ENCODE assay signal across 19 mouse cellular contexts in the genomic region with DNA sequence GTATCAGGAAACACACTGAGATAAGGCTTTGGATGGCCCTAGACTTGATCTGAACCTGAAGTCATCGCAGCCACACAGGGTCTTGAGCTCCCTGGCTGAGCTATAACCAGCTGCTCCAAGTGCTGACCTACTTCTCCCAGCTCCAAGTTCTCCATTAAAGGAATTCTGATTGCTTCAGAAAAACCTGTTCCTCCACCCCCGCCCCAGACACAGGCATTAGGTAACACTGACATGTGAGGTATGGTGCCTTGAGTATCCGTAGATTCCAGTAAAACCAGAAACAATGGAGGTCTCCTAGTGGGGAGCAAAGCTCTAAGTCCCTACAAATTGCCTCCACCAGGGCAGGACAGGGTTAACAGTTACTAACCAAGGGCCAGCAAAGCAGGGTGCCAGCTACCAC.
DNase-seq lines count a peak whose midpoint lies in the region; ATAC-seq and TF ChIP-seq lines count a peak whose summit lies in the region.
"Had no signal": no experiment of that assay in that cellular context is flagged by ENCODE, and none has a peak within 500 bp of the region (broad histone marks: within the 10 kb centered on the region; RNA-seq: fewer than 3 reads in every experiment).

No protein-coding gene starts in this region.

- H3K9ac ChIP-seq in midbrain, embryonic 11.5 days (ENCODE audit: low read length), result no peak overlapping the region
- H3K9ac ChIP-seq in midbrain, embryonic 15.5 days, result no peak overlapping the region
- H3K9ac ChIP-seq: heart, embryonic 13.5 days; liver, embryonic 13.5 days had no signal

- peak; percentile 17 for DNase-seq in kidney, adult 9 months
- no peak for DNase-seq in kidney, adult 11 months
- peak; percentile 10 for DNase-seq in midbrain, embryonic 11.5 days (ENCODE audit: low spot score, missing footprints)
- DNase-seq in lung, adult 2 months, result peak; percentile 5
- peak; percentile 22 to 31 for DNase-seq in lung, postnatal 4 days
- no peak for DNase-seq in cerebellum, adult 9-10 months
- DNase-seq in ovary, postnatal 14 days (ENCODE audit: low spot score), result no peak
- DNase-seq: adrenal gland, postnatal 25 days; B cell, adult 2 months; cerebellum, adult 8-10 months; liver, embryonic 13.5 days; right cerebral cortex, postnatal 14 days had no signal

- no peak overlapping the region for H3K4me2 ChIP-seq in midbrain, embryonic 11.5 days
- no peak overlapping the region for H3K4me2 ChIP-seq in midbrain, embryonic 15.5 days
- H3K4me2 ChIP-seq: heart, embryonic 13.5 days; liver, embryonic 13.5 days had no signal

- TF ChIP-seq CTCF in lung, adult 2 months (IDR thresholded peaks at IDR 0.05; ENCODE audit: insufficient read depth, low read length), result no peak

- no peaks in the 10 kb centered on the region for H3K27me3 ChIP-seq in midbrain, embryonic 11.5 days (ENCODE audit: control insufficient read depth, insufficient read depth, low read length)
- H3K27me3 ChIP-seq in midbrain, embryonic 15.5 days (replicated peaks), result no peaks in the 10 kb centered on the region; the same call in 1 of the 2 replicates
- H3K27me3 ChIP-seq: Patski had no signal

- H3K4me3 ChIP-seq in midbrain, embryonic 11.5 days (ENCODE audit: low read depth, low read length), result no peak overlapping the region
- H3K4me3 ChIP-seq in midbrain, embryonic 15.5 days, result no peak overlapping the region
- no peak overlapping the region for H3K4me3 ChIP-seq in lung, adult 2 months (replicated peaks; ENCODE audit: extremely low read depth, low read depth, low read length)
- H3K4me3 ChIP-seq: heart, embryonic 13.5 days; liver, embryonic 13.5 days; megakaryocyte, embryonic 14.5 days had no signal

- H3K4me1 ChIP-seq in midbrain, embryonic 11.5 days (ENCODE audit: control insufficient read depth, insufficient read depth, low read length), result no peaks in the 10 kb centered on the region
- peaks cover 4% of the 10 kb centered on the region; the same call in 1 of the 2 replicates for H3K4me1 ChIP-seq in midbrain, embryonic 15.5 days
- H3K4me1 ChIP-seq in lung, adult 2 months (ENCODE audit: control insufficient read depth, insufficient read depth, low read length), result no peaks in the 10 kb centered on the region
- H3K4me1 ChIP-seq: liver, embryonic 13.5 days; megakaryocyte, embryonic 14.5 days had no signal

- no peak for ATAC-seq in midbrain, embryonic 11.5 days (ENCODE audit: low FRiP score)
- ATAC-seq in midbrain, embryonic 15.5 days (replicated peaks), result no peak
- ATAC-seq: activated CD4-positive, CD25-positive, alpha-beta regulatory T cell, adult 4 months; forebrain, embryonic 14.5 days; hindbrain, postnatal 0 days; Patski had no signal

- TF ChIP-seq POLR2A in lung, adult 2 months (IDR thresholded peaks at IDR 0.05; ENCODE audit: borderline replicate concordance, extremely low read depth, low read depth, low read length), result no peak

- no peak overlapping the region for H3K27ac ChIP-seq in midbrain, embryonic 11.5 days (ENCODE audit: low read depth, low read length)
- no peak overlapping the region for H3K27ac ChIP-seq in midbrain, embryonic 15.5 days
- H3K27ac ChIP-seq: heart, embryonic 13.5 days; hindbrain, postnatal 0 days; liver, embryonic 13.5 days had no signal

- 39% methylated on average over 3 of the region's 3 CpGs for WGBS in midbrain, embryonic 11.5 days
- WGBS in midbrain, embryonic 15.5 days, result 52% methylated on average over 3 of the region's 3 CpGs
- 39% methylated on average over 3 of the region's 3 CpGs for WGBS in lung, adult 2 months

- no peaks in the 10 kb centered on the region for H3K9me3 ChIP-seq in midbrain, embryonic 11.5 days (ENCODE audit: control insufficient read depth, low read length)
- no peaks in the 10 kb centered on the region for H3K9me3 ChIP-seq in midbrain, embryonic 15.5 days
- H3K9me3 ChIP-seq: heart, embryonic 13.5 days; liver, embryonic 13.5 days; megakaryocyte, embryonic 14.5 days had no signal

- H3K36me3 ChIP-seq in midbrain, embryonic 11.5 days (ENCODE audit: control insufficient read depth, insufficient read depth, low read length), result no peaks in the 10 kb centered on the region
- no peaks in the 10 kb centered on the region for H3K36me3 ChIP-seq in midbrain, embryonic 15.5 days (replicated peaks)
- H3K36me3 ChIP-seq: heart, embryonic 13.5 days; liver, embryonic 13.5 days had no signal

Comparison
In these comparisons a context has a peak if more than half of its experiments do, and no peak if none do; other contexts are left out.
1. DNase-seq: peak in kidney, adult 9 months (single experiment), midbrain, embryonic 11.5 days (single experiment), lung, adult 2 months (single experiment) and lung, postnatal 4 days (2 of 2); none in kidney, adult 11 months (single experiment), cerebellum, adult 9-10 months (single experiment) and ovary, postnatal 14 days (single experiment).